ENCODE assay signal across 8 mouse cellular contexts in genomic region chr9:51765417-51766174, GRCm38 (mm10). TPM values are rescaled to one million over a fixed set of nuclear protein-coding genes. Genes with fewer than 3 reads are reported as not detected.
DNase-seq lines count a peak whose midpoint lies in the region; ATAC-seq lines count a peak whose summit lies in the region.

No protein-coding gene starts in this region.

- H3K9ac ChIP-seq in embryonic facial prominence, embryonic 13.5 days, result peak overlapping the region; percentile 76
- peak overlapping the region; percentile 60 for H3K9ac ChIP-seq in heart, embryonic 12.5 days
- no peak overlapping the region for H3K9ac ChIP-seq in liver, embryonic 15.5 days
- H3K9ac ChIP-seq in neural tube, embryonic 14.5 days (replicated peaks; ENCODE audit: low read depth, low read length), result peak overlapping the region; percentile 87

- under 1% methylated on average over 54 of the region's 58 CpGs for WGBS in embryonic facial prominence, embryonic 13.5 days
- WGBS in heart, embryonic 12.5 days, result under 1% methylated on average over 58 of the region's 58 CpGs
- under 1% methylated on average over 47 of the region's 58 CpGs for WGBS in liver, embryonic 15.5 days (ENCODE audit: insufficient replicate concordance)
- WGBS in neural tube, embryonic 14.5 days, result 0% methylated on average over 39 of the region's 58 CpGs

- peak overlapping the region; percentile 68 for H3K4me3 ChIP-seq in embryonic facial prominence, embryonic 13.5 days
- peak overlapping the region; percentile 73 for H3K4me3 ChIP-seq in heart, embryonic 12.5 days
- H3K4me3 ChIP-seq in liver, embryonic 15.5 days (replicated peaks), result peak overlapping the region; percentile 59
- peak overlapping the region; percentile 74 for H3K4me3 ChIP-seq in neural tube, embryonic 14.5 days (ENCODE audit: low read depth, low read length)

- no peaks in the 10 kb centered on the region for H3K36me3 ChIP-seq in embryonic facial prominence, embryonic 13.5 days
- H3K36me3 ChIP-seq in heart, embryonic 12.5 days, result no peaks in the 10 kb centered on the region
- H3K36me3 ChIP-seq in liver, embryonic 15.5 days (replicated peaks), result no peaks in the 10 kb centered on the region
- H3K36me3 ChIP-seq in neural tube, embryonic 14.5 days (ENCODE audit: control insufficient read depth, insufficient read depth, low read length), result no peaks in the 10 kb centered on the region

- peak; percentile 7 for DNase-seq in CD4-positive helper T cell, adult 2 months (ENCODE audit: low read depth, low spot score)
- peak; percentile 42 for DNase-seq in adrenal gland, postnatal 10 days
- peak; percentile 48 to 56 for DNase-seq in layer of hippocampus, adult 18-20 months (ENCODE audit: low spot score in 2 of 2)
- DNase-seq in urinary bladder, adult 2 months (ENCODE audit: low spot score), result peak; percentile 35

- H3K27ac ChIP-seq in embryonic facial prominence, embryonic 13.5 days, result no peak overlapping the region
- no peak overlapping the region for H3K27ac ChIP-seq in heart, embryonic 12.5 days (ENCODE audit: poor library complexity, severe bottlenecking)
- H3K27ac ChIP-seq in liver, embryonic 15.5 days (replicated peaks), result no peak overlapping the region
- peak overlapping the region; percentile 87 for H3K27ac ChIP-seq in neural tube, embryonic 14.5 days (ENCODE audit: low read depth, low read length)

- peaks cover 78% of the 10 kb centered on the region for H3K27me3 ChIP-seq in embryonic facial prominence, embryonic 13.5 days
- peaks cover 42% of the 10 kb centered on the region for H3K27me3 ChIP-seq in heart, embryonic 12.5 days (replicated peaks)
- peaks cover 75% of the 10 kb centered on the region for H3K27me3 ChIP-seq in liver, embryonic 15.5 days
- H3K27me3 ChIP-seq in neural tube, embryonic 14.5 days (ENCODE audit: control insufficient read depth, insufficient read depth, low read length), result no peaks in the 10 kb centered on the region

- H3K4me1 ChIP-seq in embryonic facial prominence, embryonic 13.5 days, result peaks cover 20% of the 10 kb centered on the region
- H3K4me1 ChIP-seq in heart, embryonic 12.5 days (replicated peaks), result peaks cover 24% of the 10 kb centered on the region
- H3K4me1 ChIP-seq in liver, embryonic 15.5 days (replicated peaks), result peaks cover 18% of the 10 kb centered on the region
- H3K4me1 ChIP-seq in neural tube, embryonic 14.5 days (ENCODE audit: control insufficient read depth, insufficient read depth, low read length), result peaks cover 4% of the 10 kb centered on the region; the same call in 1 of the 2 replicates

- ATAC-seq in embryonic facial prominence, embryonic 13.5 days (ENCODE audit: insufficient number of reproducible peaks, insufficient read depth, low FRiP score, low TSS enrichment, low read depth), result peak; percentile 38
- peak; percentile 43; the same call in 1 of the 2 replicates for ATAC-seq in heart, embryonic 12.5 days (ENCODE audit: insufficient number of reproducible peaks, low FRiP score)
- peak; percentile 17; the same call in 1 of the 2 replicates for ATAC-seq in liver, embryonic 15.5 days (ENCODE audit: insufficient read depth)
- peak; percentile 35 for ATAC-seq in neural tube, embryonic 14.5 days (ENCODE audit: low read depth)

- H3K4me2 ChIP-seq in embryonic facial prominence, embryonic 13.5 days, result peak overlapping the region; percentile 91
- peak overlapping the region; percentile 94 for H3K4me2 ChIP-seq in heart, embryonic 12.5 days
- peak overlapping the region; percentile 79 for H3K4me2 ChIP-seq in liver, embryonic 15.5 days
- H3K4me2 ChIP-seq in neural tube, embryonic 14.5 days (ENCODE audit: low read depth, low read length), result peak overlapping the region; percentile 78

- H3K9me3 ChIP-seq in embryonic facial prominence, embryonic 13.5 days, result no peaks in the 10 kb centered on the region
- no peaks in the 10 kb centered on the region for H3K9me3 ChIP-seq in heart, embryonic 12.5 days (replicated peaks)
- no peaks in the 10 kb centered on the region for H3K9me3 ChIP-seq in liver, embryonic 15.5 days (replicated peaks)
- no peaks in the 10 kb centered on the region for H3K9me3 ChIP-seq in neural tube, embryonic 14.5 days (ENCODE audit: control insufficient read depth, low read length)

RNA-seq across cellular contexts. Expression of gene Arhgap20, which starts 0.5 kb away (rescaled TPM):
- total RNA-seq in adrenal gland, postnatal 10 days (2021), result 1 to 10 TPM; 3.5 to 5.0 TPM
- polyA plus RNA-seq in embryonic facial prominence, embryonic 13.5 days (2015; fragmentation: Nextera tagmentation; extraction: Ambion mirVana), result 4.8 and 6.8 TPM in 2 replicates
- polyA plus RNA-seq in heart, embryonic 12.5 days (2016; fragmentation: Nextera tagmentation; extraction: Ambion mirVana), result 0.66 and 0.74 TPM in 2 replicates
- total RNA-seq in layer of hippocampus, adult 18-20 months (2021), result 10 to 100 TPM; 53.1 to 58.4 TPM
- 0.18 and 0.38 TPM in 2 replicates for polyA plus RNA-seq in liver, embryonic 15.5 days (2015; fragmentation: Nextera tagmentation; extraction: Ambion mirVana)
- 39.1 and 49.6 TPM in 2 replicates for polyA plus RNA-seq in neural tube, embryonic 14.5 days (2014; fragmentation: Nextera tagmentation; extraction: Ambion mirVana)
- 1.9 and 2.1 TPM in 2 replicates for polyA plus RNA-seq in urinary bladder, adult 2 months (2012; rRNA removed)
